Mouse (Mus musculus) heart, adult 2 months (tissue): ENCODE results near the gene Hs6st2.

Source experiments
- CTCF ChIP-seq: fragments of 200-600 bp; IDR thresholded peaks from 2 replicates; pipeline ENCODE4 v1.8.1; 2022; ENCODE audit warnings: antibody characterized with exemption, mild to moderate bottlenecking, moderate library complexity
- POLR2A ChIP-seq: fragments of 200-500 bp; IDR thresholded peaks from 2 replicates; pipeline ENCODE4 v1.6.1; 2011; ENCODE audit warnings: mild to moderate bottlenecking, low read depth, low read length, control low read depth; ENCODE audit not compliant: insufficient read depth

- TF ChIP-seq POLR2A (no peak), CTCF (no peak)
Measured at GRCm38 (mm10) chrX:51535226-51535625, 146.4 kb downstream of the Hs6st2 start.
